Mouse (Mus musculus) liver, adult 2 months (tissue): ENCODE measurements around the gene Ccdc183. TPM values are rescaled to one million over a fixed set of nuclear protein-coding genes. Genes with fewer than 3 reads are reported as not detected.

Experiments
- DNase-seq: peaks from one replicate; pipeline ENCODE4 v3.0.0-alpha.2; 2011; ENCODE audit warnings: low read depth, low spot score; ENCODE audit errors: extremely low read depth
- H3K27ac ChIP-seq: fragments of 200-500 bp; replicated peaks from 2 replicates; pipeline ENCODE4 v1.5.1; 2012; ENCODE audit warnings: low read depth, mild to moderate bottlenecking, control low read depth, inconsistent platforms, low read length; ENCODE audit not compliant: insufficient read depth
- H3K27me3 ChIP-seq: fragments of 200-500 bp; 2 replicates; pipeline ENCODE4 v1.6.1; 2012; ENCODE audit warnings: mild to moderate bottlenecking, moderate library complexity, low read length, inconsistent platforms; ENCODE audit not compliant: control insufficient read depth, insufficient read depth
- H3K36me3 ChIP-seq: fragments of 200-500 bp; 2 replicates; pipeline ENCODE4 v1.6.1; 2012; ENCODE audit warnings: low read length, inconsistent platforms; ENCODE audit not compliant: control insufficient read depth, insufficient read depth
- H3K4me1 ChIP-seq: fragments of 200-500 bp; 2 replicates; pipeline ENCODE4 v1.6.1; 2011; ENCODE audit warnings: low read length; ENCODE audit not compliant: control insufficient read depth, insufficient read depth
- H3K4me3 ChIP-seq: fragments of 200-500 bp; 2 replicates; pipeline ENCODE4 v1.5.1; 2011; ENCODE audit warnings: low read depth, mild to moderate bottlenecking, control low read depth, low read length, moderate library complexity; ENCODE audit not compliant: insufficient read depth
- H3K79me2 ChIP-seq: fragments of 200-500 bp; 2 replicates; pipeline ENCODE4 v1.6.1; 2012; ENCODE audit warnings: inconsistent platforms, mild to moderate bottlenecking, low read length, moderate library complexity; ENCODE audit not compliant: control insufficient read depth, insufficient read depth
- H3K9ac ChIP-seq: fragments of 200-500 bp; 2 replicates; pipeline ENCODE4 v1.6.1; 2012; ENCODE audit warnings: low read depth, mild to moderate bottlenecking, control low read depth, inconsistent platforms, low read length
- CTCF ChIP-seq: fragments of 200-500 bp; IDR thresholded peaks from 2 replicates; pipeline ENCODE4 v1.5.1; 2011; ENCODE audit warnings: low read depth, low read length, control low read depth
- POLR2A ChIP-seq: fragments of 200-500 bp; IDR thresholded peaks from 2 replicates; pipeline ENCODE4 v1.6.1; 2011; ENCODE audit warnings: low read length, control low read depth; ENCODE audit not compliant: insufficient read depth; ENCODE audit errors: extremely low read depth
- WGBS: fragments of 180-500 bp; shearing (Covaris S2); methylation state at CpG from one replicate; pipeline ENCODE4 v1.1.7; 2018; 5-methylcytosine and 5-hydroxymethylcytosine counted together
- polyA plus RNA-seq: library from polyadenylated mRNA; depleted of rRNA; stranded (reverse); fragments of >200 nt; gene quantifications from 2 replicates; pipeline ENCODE4 v1.2.3, GENCODE M21; 2012; rRNA removed
- total RNA-seq: library from RNA; depleted of rRNA; stranded (reverse); fragments of >200 nt; gene quantifications from 2 replicates; pipeline ENCODE4 v1.2.3, GENCODE M21; 2014; rRNA removed

Gene Ccdc183
- total RNA-seq = under 0.01 and 0.07 TPM in 2 replicates
- 0.06 TPM in 1 of 2 replicates, not detected in the other for polyA plus RNA-seq

GRCm38 (mm10) chr2:25617578-25617977 is at the start of gene Ccdc183:
Gene Ccdc183 (minus strand): TSS chr2:25617678.
- WGBS = 91% methylated on average over 3 of the region's 3 CpGs
- H3K9ac ChIP-seq = no peak within 1 kb of the TSS
- H3K27ac ChIP-seq = no peak within 1 kb of the TSS
- TF ChIP-seq CTCF (no peak), POLR2A (no peak)
- H3K36me3 ChIP-seq = peaks cover 2% of the 10 kb centered on the region; the same call in 1 of the 2 replicates
- DNase-seq = no peak
- no peaks in the 10 kb centered on the region for H3K4me1 ChIP-seq
- H3K79me2 ChIP-seq = no peaks in the 10 kb centered on the region
- no peak within 1 kb of the TSS for H3K4me3 ChIP-seq
- no peaks in the 10 kb centered on the region for H3K27me3 ChIP-seq

- TF ChIP-seq POLR2A = no peak
- no peaks in the 10 kb centered on the region for H3K27me3 ChIP-seq
- H3K4me3 ChIP-seq = no peak overlapping the region
- H3K36me3 ChIP-seq = no peaks in the 10 kb centered on the region
- H3K9ac ChIP-seq = no peak overlapping the region
- no peaks in the 10 kb centered on the region for H3K79me2 ChIP-seq
- DNase-seq = no peak
- 71% methylated on average over 1 of the region's 1 CpGs for WGBS
- H3K27ac ChIP-seq = no peak overlapping the region
- H3K4me1 ChIP-seq = peaks cover 3% of the 10 kb centered on the region; the same call in 1 of the 2 replicates
Measured at GRCm38 (mm10) chr2:25666516-25666915, 49.0 kb upstream of the Ccdc183 start.

GRCm38 (mm10) chr2:25664125-25664524 is 46.6 kb upstream of the Ccdc183 start:
- no peaks in the 10 kb centered on the region for H3K36me3 ChIP-seq
- H3K27ac ChIP-seq = no peak overlapping the region
- H3K4me1 ChIP-seq = peaks cover 3% of the 10 kb centered on the region; the same call in 1 of the 2 replicates
- DNase-seq = no peak
- no peaks in the 10 kb centered on the region for H3K79me2 ChIP-seq
- no peak overlapping the region for H3K4me3 ChIP-seq
- TF ChIP-seq CTCF = no peak
- no peak for TF ChIP-seq POLR2A
- 83% methylated on average over 5 of the region's 5 CpGs for WGBS
- no peak overlapping the region for H3K9ac ChIP-seq
- H3K27me3 ChIP-seq = no peaks in the 10 kb centered on the region

DNA sequence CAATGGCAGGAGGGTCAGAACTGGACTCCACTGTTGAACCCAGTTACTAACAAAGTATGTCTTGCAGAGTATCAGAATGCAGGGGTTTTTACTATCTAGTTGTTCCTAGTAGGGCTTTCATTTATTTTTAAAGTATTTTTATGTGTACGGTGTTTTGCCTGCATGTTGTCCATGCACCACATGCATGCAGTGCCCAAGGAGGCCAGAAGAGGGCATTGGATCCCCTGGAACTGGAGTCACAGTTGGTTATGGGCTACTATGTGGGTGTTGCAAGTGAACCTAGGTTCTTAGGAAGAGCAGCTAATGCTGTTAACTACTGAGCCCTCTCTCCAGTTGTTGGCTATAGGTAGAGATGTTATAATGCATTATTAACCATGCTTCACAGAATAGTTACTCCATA is 46.0 kb upstream of the Ccdc183 start:
- WGBS = 39% methylated on average over 1 of the region's 1 CpGs
- no peaks in the 10 kb centered on the region for H3K27me3 ChIP-seq
- H3K4me1 ChIP-seq = peaks cover 4% of the 10 kb centered on the region; the same call in 1 of the 2 replicates
- TF ChIP-seq POLR2A (no peak), CTCF (peak; percentile 81)
- no peak overlapping the region for H3K4me3 ChIP-seq
- H3K9ac ChIP-seq = no peak overlapping the region
- H3K79me2 ChIP-seq = no peaks in the 10 kb centered on the region
- H3K36me3 ChIP-seq = no peaks in the 10 kb centered on the region
- H3K27ac ChIP-seq = no peak overlapping the region
- peak; percentile 44 for DNase-seq

GRCm38 (mm10) chr2:25661245-25661970 is 43.9 kb upstream of the Ccdc183 start:
- H3K4me3 ChIP-seq = no peak overlapping the region
- DNase-seq = no peak
- H3K4me1 ChIP-seq = peaks cover 5% of the 10 kb centered on the region; the same call in 1 of the 2 replicates
- no peak overlapping the region for H3K9ac ChIP-seq
- TF ChIP-seq POLR2A (no peak), CTCF (no peak)
- H3K27ac ChIP-seq = no peak overlapping the region
- 75% methylated on average over 6 of the region's 6 CpGs for WGBS
- no peaks in the 10 kb centered on the region for H3K27me3 ChIP-seq
- no peaks in the 10 kb centered on the region for H3K79me2 ChIP-seq
- H3K36me3 ChIP-seq = no peaks in the 10 kb centered on the region

DNA sequence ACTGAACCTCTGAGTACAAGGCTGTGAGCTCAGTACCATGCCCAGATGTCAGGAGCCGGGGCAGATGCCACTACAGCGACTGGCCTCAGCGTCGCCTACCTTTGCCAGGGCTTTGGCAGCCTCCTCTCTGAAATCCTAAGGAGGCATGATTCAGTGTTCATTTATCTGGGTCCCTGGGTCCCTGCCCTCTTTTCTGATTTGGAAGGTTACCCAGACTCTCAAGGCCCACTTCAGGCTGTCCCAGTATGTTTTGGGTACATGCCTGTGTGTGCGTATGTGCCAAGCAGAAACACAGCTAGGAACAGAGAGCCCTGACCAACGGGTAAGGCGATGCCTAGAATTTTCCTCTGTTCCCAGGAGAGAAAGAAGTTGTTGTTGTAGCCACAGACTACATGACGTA is 42.8 kb upstream of the Ccdc183 start:
- WGBS = 95% methylated on average over 8 of the region's 8 CpGs
- Histone ChIP-seq H3K4me1 (peaks cover 5% of the 10 kb centered on the region; the same call in 1 of the 2 replicates), H3K4me3 (no peak overlapping the region), H3K27ac (no peak overlapping the region), H3K79me2 (no peaks in the 10 kb centered on the region), H3K27me3 (no peaks in the 10 kb centered on the region), H3K36me3 (no peaks in the 10 kb centered on the region), H3K9ac (no peak overlapping the region)
- TF ChIP-seq POLR2A (no peak), CTCF (no peak)
- no peak for DNase-seq
